ENCODE assay signal across 8 mouse cellular contexts in genomic region chr3:96500289-96500621, GRCm38 (mm10). TPM values are rescaled to one million over a fixed set of nuclear protein-coding genes. Genes with fewer than 3 reads are reported as not detected.
DNase-seq lines count a peak whose midpoint lies in the region; ATAC-seq and TF ChIP-seq lines count a peak whose summit lies in the region.

No protein-coding gene starts in this region.

- TF ChIP-seq POLR2A in bone marrow macrophage, adult 2 months (IDR thresholded peaks at IDR 0.05; ENCODE audit: borderline replicate concordance, low read depth, low read length), result no peak

- TF ChIP-seq CTCF in bone marrow macrophage, adult 2 months (IDR thresholded peaks at IDR 0.05; ENCODE audit: low read depth, low read length), result no peak

- peak overlapping the region; percentile 63 for H3K4me2 ChIP-seq in embryonic facial prominence, embryonic 15.5 days (replicated peaks)
- peak overlapping the region; percentile 91 for H3K4me2 ChIP-seq in kidney, embryonic 15.5 days

- no peaks in the 10 kb centered on the region for H3K36me3 ChIP-seq in embryonic facial prominence, embryonic 15.5 days
- no peaks in the 10 kb centered on the region for H3K36me3 ChIP-seq in kidney, embryonic 15.5 days

- peaks cover 5% of the 10 kb centered on the region; the same call in 1 of the 2 replicates for H3K4me1 ChIP-seq in bone marrow macrophage, adult 2 months (ENCODE audit: control insufficient read depth, insufficient read depth, low read length)
- peaks cover 9% of the 10 kb centered on the region; the same call in 1 of the 2 replicates for H3K4me1 ChIP-seq in embryonic facial prominence, embryonic 15.5 days
- peaks cover 12% of the 10 kb centered on the region for H3K4me1 ChIP-seq in kidney, embryonic 15.5 days

- H3K4me3 ChIP-seq in bone marrow macrophage, adult 2 months (ENCODE audit: insufficient read depth, low read length), result peak overlapping the region; percentile 78
- H3K4me3 ChIP-seq in embryonic facial prominence, embryonic 15.5 days (replicated peaks), result peak overlapping the region; percentile 80
- H3K4me3 ChIP-seq in kidney, embryonic 15.5 days (replicated peaks), result peak overlapping the region; percentile 63

- H3K9ac ChIP-seq in embryonic facial prominence, embryonic 15.5 days, result peak overlapping the region; percentile 70
- peak overlapping the region; percentile 76 for H3K9ac ChIP-seq in kidney, embryonic 15.5 days

- ATAC-seq in embryonic facial prominence, embryonic 15.5 days (ENCODE audit: insufficient number of reproducible peaks, low FRiP score, low TSS enrichment, low read depth), result peak; percentile 83
- ATAC-seq in kidney, embryonic 15.5 days (replicated peaks; ENCODE audit: low FRiP score), result peak; percentile 75

- DNase-seq in B cell, adult 2 months, result peak; percentile 96 to 97
- DNase-seq in heart, adult 9 months (ENCODE audit: low spot score in 2 of 2), result peak; percentile 88 to 97
- DNase-seq in liver, result peak; percentile 92
- DNase-seq in monocyte, adult 2 months (ENCODE audit: low read depth in 1 of 2, low spot score in 2 of 2), result peak; percentile 84 to 92
- peak; percentile 89 to 95 for DNase-seq in spleen, postnatal 14 days (ENCODE audit: low spot score in 2 of 2)

- peak overlapping the region; percentile 84 for H3K27ac ChIP-seq in bone marrow macrophage, adult 2 months (ENCODE audit: insufficient read depth, low read depth, low read length)
- peak overlapping the region; percentile 92 for H3K27ac ChIP-seq in embryonic facial prominence, embryonic 15.5 days (replicated peaks)
- peak overlapping the region; percentile 96 for H3K27ac ChIP-seq in kidney, embryonic 15.5 days

- no peaks in the 10 kb centered on the region for H3K27me3 ChIP-seq in embryonic facial prominence, embryonic 15.5 days
- no peaks in the 10 kb centered on the region for H3K27me3 ChIP-seq in kidney, embryonic 15.5 days

- no peaks in the 10 kb centered on the region for H3K9me3 ChIP-seq in embryonic facial prominence, embryonic 15.5 days (replicated peaks)
- H3K9me3 ChIP-seq in kidney, embryonic 15.5 days (replicated peaks), result no peaks in the 10 kb centered on the region

- WGBS in embryonic facial prominence, embryonic 15.5 days, result under 1% methylated on average over 17 of the region's 17 CpGs
- under 1% methylated on average over 17 of the region's 17 CpGs for WGBS in kidney, embryonic 15.5 days

RNA-seq across cellular contexts. Expression of gene Hfe2, which starts 24.7 kb away (rescaled TPM):
- polyA plus RNA-seq in bone marrow macrophage, adult 2 months (2012; ENCODE audit: insufficient read depth, insufficient read length, missing spikeins), result not detected in 2 replicates
- polyA plus RNA-seq in embryonic facial prominence, embryonic 15.5 days (2015; fragmentation: Nextera tagmentation; extraction: Ambion mirVana), result 12.4 and 16.1 TPM in 2 replicates
- polyA plus RNA-seq in kidney, embryonic 15.5 days (2015; fragmentation: Nextera tagmentation; extraction: Ambion mirVana), result 1.1 and 1.8 TPM in 2 replicates

RNA-seq across cellular contexts. Expression of gene BC107364, which starts 48.1 kb away (rescaled TPM):
- polyA plus RNA-seq in bone marrow macrophage, adult 2 months (2012; ENCODE audit: insufficient read depth, insufficient read length, missing spikeins), result not detected in 2 replicates
- polyA plus RNA-seq in embryonic facial prominence, embryonic 15.5 days (2015; fragmentation: Nextera tagmentation; extraction: Ambion mirVana), result 0.31 TPM in 1 of 2 replicates, not detected in the other
- polyA plus RNA-seq in kidney, embryonic 15.5 days (2015; fragmentation: Nextera tagmentation; extraction: Ambion mirVana), result 0.15 TPM in 1 of 2 replicates, not detected in the other

RNA-seq across cellular contexts. Expression of gene Txnip, which starts 57.5 kb away (rescaled TPM):
- polyA plus RNA-seq in bone marrow macrophage, adult 2 months (2012; ENCODE audit: insufficient read depth, insufficient read length, missing spikeins), result 868 and 944 TPM in 2 replicates
- 179 and 184 TPM in 2 replicates for polyA plus RNA-seq in embryonic facial prominence, embryonic 15.5 days (2015; fragmentation: Nextera tagmentation; extraction: Ambion mirVana)
- polyA plus RNA-seq in kidney, embryonic 15.5 days (2015; fragmentation: Nextera tagmentation; extraction: Ambion mirVana), result 144 and 153 TPM in 2 replicates

Comparison
In these comparisons a context has a peak if more than half of its experiments do, and no peak if none do; other contexts are left out.
1. Peak in every context shown above with its lines: DNase-seq, ATAC-seq, H3K4me3 ChIP-seq and H3K27ac ChIP-seq.